Mouse (Mus musculus): ENCODE data around the gene Slc38a1.

Slc38a1 gene

GRCm38 (mm10) chr15:96608671-96609070 lies 34.0 kb downstream of the Slc38a1 start:
- DNase-seq (ENCODE audit: low read depth, low spot score) = no peak

- DNase-seq (ENCODE audit: low read depth, low spot score) = no peak
These were observed 35.3 kb downstream of the Slc38a1 start for GRCm38 (mm10) chr15:96607422-96607821.

- peak; percentile 83 for DNase-seq (ENCODE audit: low read depth, low spot score)
These were observed 38.4 kb downstream of the Slc38a1 start for GRCm38 (mm10) chr15:96604282-96604681.

- DNase-seq (ENCODE audit: low read depth, low spot score) = no peak
These were observed 40.7 kb downstream of the Slc38a1 start for GRCm38 (mm10) chr15:96602043-96602442.

- no peak for DNase-seq (ENCODE audit: low read depth, low spot score)
These were observed 42.6 kb downstream of the Slc38a1 start for GRCm38 (mm10) chr15:96599852-96600781.

GRCm38 (mm10) chr15:96598888-96599578 lies 43.7 kb downstream of the Slc38a1 start:
- DNase-seq (ENCODE audit: low read depth, low spot score) = no peak

GRCm38 (mm10) chr15:96597116-96597515 lies 45.6 kb downstream of the Slc38a1 start:
- DNase-seq (ENCODE audit: low read depth, low spot score) = no peak

GRCm38 (mm10) chr15:96594316-96594715 lies 48.4 kb downstream of the Slc38a1 start:
- no peak for DNase-seq (ENCODE audit: low read depth, low spot score)

- DNase-seq (ENCODE audit: low read depth, low spot score) = no peak
These were observed 48.8 kb downstream of the Slc38a1 start for GRCm38 (mm10) chr15:96593866-96594265.

- DNase-seq (ENCODE audit: low read depth, low spot score) = no peak
These were observed 49.3 kb downstream of the Slc38a1 start for GRCm38 (mm10) chr15:96593457-96593856.

- DNase-seq (ENCODE audit: low read depth, low spot score) = no peak
These were observed 49.7 kb downstream of the Slc38a1 start for GRCm38 (mm10) chr15:96592976-96593375.

- no peak for DNase-seq (ENCODE audit: low read depth, low spot score)
These were observed 50.8 kb downstream of the Slc38a1 start for GRCm38 (mm10) chr15:96591876-96592417.

- DNase-seq (ENCODE audit: low read depth, low spot score) = no peak
These were observed 53.6 kb downstream of the Slc38a1 start for GRCm38 (mm10) chr15:96588996-96589657.

- no peak for DNase-seq (ENCODE audit: low read depth, low spot score)
These were observed 54.7 kb downstream of the Slc38a1 start for GRCm38 (mm10) chr15:96587998-96588397.

GRCm38 (mm10) chr15:96583371-96584008 lies 59.2 kb downstream of the Slc38a1 start:
- no peak for DNase-seq (ENCODE audit: low read depth, low spot score)

- DNase-seq (ENCODE audit: low read depth, low spot score) = no peak
These were observed 65.7 kb downstream of the Slc38a1 start for GRCm38 (mm10) chr15:96576998-96577397.

GRCm38 (mm10) chr15:96568983-96569363 lies 73.7 kb downstream of the Slc38a1 start:
- no peak for DNase-seq (ENCODE audit: low read depth, low spot score)

- DNase-seq (ENCODE audit: low read depth, low spot score) = no peak
These were observed 74.3 kb downstream of the Slc38a1 start for GRCm38 (mm10) chr15:96568271-96568982.

GRCm38 (mm10) chr15:96566850-96567271 lies 75.9 kb downstream of the Slc38a1 start:
- no peak for DNase-seq (ENCODE audit: low read depth, low spot score)

GRCm38 (mm10) chr15:96563852-96564251 lies 78.9 kb downstream of the Slc38a1 start:
- no peak for DNase-seq (ENCODE audit: low read depth, low spot score)

GRCm38 (mm10) chr15:96562521-96562920 lies 80.2 kb downstream of the Slc38a1 start:
- no peak for DNase-seq (ENCODE audit: low read depth, low spot score)
